Mouse (Mus musculus) spleen, adult 2 months (tissue): ENCODE results near the gene Nploc4. TPM values are rescaled to one million over a fixed set of nuclear protein-coding genes. Genes with fewer than 3 reads are reported as not detected.

Experiments used
- DNase-seq, 2 experiments: peaks; one replicate each; pipeline versions ENCODE4 v3.0.0 to v3.0.0-alpha.2; 2012 to 2021; ENCODE audit warnings: low spot score in 2 of 2, low read depth in 1 of 2
- H3K27ac ChIP-seq: fragments of 200-500 bp; 2 replicates; pipeline ENCODE4 v1.5.1; 2012; ENCODE audit warnings: low read length, inconsistent platforms; ENCODE audit not compliant: insufficient read depth
- H3K27me3 ChIP-seq: fragments of 200-500 bp; 2 replicates; pipeline ENCODE4 v1.6.1; 2012; ENCODE audit warnings: mild to moderate bottlenecking, moderate library complexity, low read length, inconsistent platforms; ENCODE audit not compliant: control insufficient read depth, insufficient read depth
- H3K36me3 ChIP-seq: fragments of 200-500 bp; 2 replicates; pipeline ENCODE4 v1.6.1; 2012; ENCODE audit warnings: mild to moderate bottlenecking, low read length, inconsistent platforms; ENCODE audit not compliant: control insufficient read depth, insufficient read depth
- H3K4me1 ChIP-seq: fragments of 200-500 bp; 2 replicates; pipeline ENCODE4 v1.6.1; 2011; ENCODE audit warnings: inconsistent platforms; ENCODE audit not compliant: control insufficient read depth, insufficient read depth, insufficient read length
- H3K4me3 ChIP-seq: fragments of 200-500 bp; 2 replicates; pipeline ENCODE4 v1.5.1; 2011; ENCODE audit warnings: mild to moderate bottlenecking, inconsistent platforms; ENCODE audit not compliant: insufficient read depth, insufficient read length; ENCODE audit errors: extremely low read depth
- CTCF ChIP-seq: fragments of 200-500 bp; IDR thresholded peaks from 2 replicates; pipeline ENCODE4 v1.5.1; 2011; ENCODE audit warnings: mild to moderate bottlenecking, inconsistent platforms; ENCODE audit not compliant: insufficient read depth, insufficient read length, insufficient replicate concordance; ENCODE audit errors: extremely low read depth
- POLR2A ChIP-seq: fragments of 200-500 bp; IDR thresholded peaks from 2 replicates; pipeline ENCODE4 v1.6.1; 2011; ENCODE audit warnings: low read depth, low read length, inconsistent platforms
- WGBS: fragments of 180-500 bp; shearing (Covaris S2); methylation state at CpG from one replicate; pipeline ENCODE4 v1.1.7; 2018; 5-methylcytosine and 5-hydroxymethylcytosine counted together
- polyA plus RNA-seq: library from polyadenylated mRNA; depleted of rRNA; stranded (reverse); fragments of >200 nt; gene quantifications from 2 replicates; pipeline ENCODE4 v1.2.3, GENCODE M21; 2012

The Nploc4 gene
- polyA plus RNA-seq, 1 experiment = 25.3 TPM

DNA sequence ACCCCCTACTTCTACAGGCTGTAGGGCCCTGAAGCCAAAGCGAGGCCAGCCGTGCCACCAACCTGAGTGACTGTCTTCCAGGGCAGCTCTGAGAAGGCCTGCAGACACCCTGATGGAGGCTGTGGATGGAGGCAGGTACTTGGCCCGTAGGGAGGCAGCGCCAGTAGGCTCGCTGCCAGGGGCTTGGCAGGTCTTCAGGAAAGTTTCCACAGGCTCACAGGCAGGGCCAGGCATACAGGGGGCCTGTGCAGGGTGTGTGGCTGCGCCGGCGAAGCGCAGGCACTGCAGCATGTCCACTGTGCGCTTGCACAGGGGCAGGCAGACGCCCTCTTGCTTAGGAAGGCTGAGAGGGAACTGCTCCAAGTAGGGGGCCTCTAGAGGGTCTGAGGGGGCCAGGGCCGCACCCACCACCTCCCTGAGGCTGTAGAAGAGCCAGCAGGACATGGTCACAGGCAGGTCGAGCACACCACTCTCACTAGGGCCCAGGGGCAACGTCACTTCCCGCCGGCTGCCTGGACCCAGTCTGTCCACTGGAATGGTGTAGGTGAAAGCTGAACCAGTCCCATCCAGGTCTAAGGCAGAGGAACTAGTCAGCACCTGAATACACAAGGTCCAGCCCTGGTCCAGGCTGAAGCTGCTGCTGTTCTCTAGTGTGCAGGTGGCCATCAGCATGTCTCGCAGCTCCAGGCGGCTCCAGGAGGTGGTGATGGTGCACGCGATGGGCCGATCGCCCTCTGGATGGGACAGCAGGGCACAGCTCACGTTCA lies 63.5 kb downstream of the Nploc4 start:
- WGBS = 92% methylated on average over 23 of the region's 23 CpGs
- no peak for DNase-seq
- peaks cover 11% of the 10 kb centered on the region for H3K4me1 ChIP-seq
- no peaks in the 10 kb centered on the region for H3K27me3 ChIP-seq
- no peak overlapping the region for H3K27ac ChIP-seq
- TF ChIP-seq CTCF (no peak), POLR2A (no peak)
- no peak overlapping the region for H3K4me3 ChIP-seq
- peaks cover 7% of the 10 kb centered on the region for H3K36me3 ChIP-seq

DNA sequence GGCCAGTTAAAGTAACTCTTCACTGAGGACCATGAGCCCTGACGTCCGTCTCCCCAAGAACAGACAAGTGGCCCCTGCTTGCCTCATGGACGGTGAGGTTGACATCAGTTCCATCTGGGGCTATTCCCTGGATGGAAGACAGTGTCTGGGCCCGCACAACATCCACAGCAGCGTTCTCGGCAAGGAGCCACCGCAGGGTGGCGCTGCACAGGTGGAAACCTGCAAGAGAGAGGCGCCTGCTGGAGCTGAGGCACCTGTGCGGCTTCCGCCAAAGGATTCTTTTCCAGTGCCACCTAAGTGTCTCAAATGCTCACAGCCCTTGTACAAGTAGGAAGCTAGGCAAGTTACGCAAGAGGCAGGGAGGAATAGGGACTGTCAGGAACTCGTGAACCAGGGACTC lies 64.5 kb downstream of the Nploc4 start:
- H3K4me1 ChIP-seq = peaks cover 9% of the 10 kb centered on the region
- whole genome bisulfite sequencing = 93% methylated on average over 13 of the region's 13 CpGs
- DNase-seq = no peak
- H3K27me3 ChIP-seq = no peaks in the 10 kb centered on the region
- no peak for TF ChIP-seq CTCF
- no peak for TF ChIP-seq POLR2A
- H3K4me3 ChIP-seq = no peak overlapping the region
- H3K27ac ChIP-seq = no peak overlapping the region
- H3K36me3 ChIP-seq = peaks cover 7% of the 10 kb centered on the region

DNA sequence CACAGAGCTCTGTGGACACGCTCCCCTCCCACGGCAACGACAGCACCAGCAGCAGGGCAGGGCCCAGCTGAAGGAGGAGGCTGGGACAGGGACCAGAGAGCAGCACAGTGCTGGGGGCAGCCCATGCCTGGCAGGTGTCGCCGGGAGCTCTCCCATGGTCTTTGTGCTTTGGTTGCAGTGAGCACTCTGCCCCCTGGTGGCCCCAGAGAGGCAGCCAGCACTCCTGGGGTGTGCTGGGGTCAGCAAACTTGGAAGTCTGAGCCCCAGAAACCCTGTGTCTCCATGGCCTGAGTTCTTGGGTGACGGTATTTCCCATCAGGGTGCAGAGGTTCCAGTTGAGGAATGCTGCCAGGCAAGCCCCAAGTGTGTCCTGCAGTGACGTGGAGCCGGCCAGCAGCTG lies 67.9 kb downstream of the Nploc4 start:
- WGBS = 60% methylated on average over 8 of the region's 8 CpGs
- Histone ChIP-seq H3K4me3 (no peak overlapping the region), H3K27ac (no peak overlapping the region), H3K27me3 (no peaks in the 10 kb centered on the region), H3K4me1 (peaks cover 2% of the 10 kb centered on the region; the same call in 1 of the 2 replicates), H3K36me3 (peaks cover 5% of the 10 kb centered on the region)
- peak in 1 of 2 experiments; percentile 63 for DNase-seq
- no peak for TF ChIP-seq POLR2A
- TF ChIP-seq CTCF = peak; percentile 76; the same call in 1 of the 2 replicates

DNA sequence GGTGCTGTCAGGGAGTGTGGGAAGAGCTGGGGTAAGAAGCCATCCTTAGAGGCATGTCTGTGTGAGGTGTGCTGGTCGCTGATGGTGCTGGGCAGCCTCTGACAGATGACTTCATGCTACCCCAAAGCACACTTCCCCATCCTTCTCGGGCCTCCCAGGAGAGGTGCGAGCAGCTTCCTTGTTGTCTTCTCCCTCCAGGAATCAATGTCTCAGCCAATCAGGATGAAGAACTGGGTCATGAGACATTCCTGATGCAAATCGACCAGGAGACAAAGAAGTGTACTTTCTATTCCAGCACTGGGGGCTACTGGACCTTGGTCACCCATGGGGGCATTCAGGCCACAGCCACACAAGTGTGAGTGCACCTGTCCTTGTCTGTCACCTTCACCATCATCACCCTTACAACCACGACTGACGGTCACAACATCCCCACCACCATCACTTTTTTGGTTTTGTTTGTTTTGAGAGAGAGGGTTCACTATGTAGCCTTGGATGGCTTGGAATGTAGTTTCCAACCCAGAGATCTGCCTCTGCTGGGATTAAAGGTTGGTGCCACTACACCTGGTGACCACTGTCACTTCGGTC lies 71.0 kb downstream of the Nploc4 start:
- TF ChIP-seq CTCF (no peak), POLR2A (no peak)
- H3K27ac ChIP-seq = no peak overlapping the region
- no peaks in the 10 kb centered on the region for H3K36me3 ChIP-seq
- DNase-seq = no peak
- peaks cover 2% of the 10 kb centered on the region; the same call in 1 of the 2 replicates for H3K4me1 ChIP-seq
- WGBS = 44% methylated on average over 7 of the region's 7 CpGs
- H3K27me3 ChIP-seq = no peaks in the 10 kb centered on the region
- no peak overlapping the region for H3K4me3 ChIP-seq

DNA sequence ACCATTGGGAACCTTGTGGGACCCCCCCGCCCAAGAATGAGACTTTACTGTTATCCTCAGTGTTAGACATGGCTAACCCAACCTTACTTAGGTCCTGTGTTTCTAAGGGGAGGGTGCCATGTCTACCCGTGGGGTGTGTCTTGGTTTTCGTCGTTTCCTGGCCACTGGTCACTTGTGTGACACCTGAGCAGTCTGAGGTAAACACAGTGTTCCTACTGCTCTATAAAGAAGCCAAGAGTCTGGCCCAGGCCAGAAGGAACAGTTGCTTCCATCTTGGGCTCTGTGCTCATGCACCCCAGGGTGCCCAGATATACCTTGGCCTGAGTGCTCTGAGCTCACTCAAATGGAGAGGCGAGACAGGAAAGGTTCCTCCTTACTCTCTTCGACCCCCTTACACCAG lies 74.6 kb downstream of the Nploc4 start:
- no peaks in the 10 kb centered on the region for H3K27me3 ChIP-seq
- H3K36me3 ChIP-seq = no peaks in the 10 kb centered on the region
- H3K27ac ChIP-seq = no peak overlapping the region
- H3K4me3 ChIP-seq = no peak overlapping the region
- TF ChIP-seq POLR2A (no peak), CTCF (no peak)
- no peak for DNase-seq
- 88% methylated on average over 6 of the region's 6 CpGs for WGBS
- no peaks in the 10 kb centered on the region for H3K4me1 ChIP-seq

DNA sequence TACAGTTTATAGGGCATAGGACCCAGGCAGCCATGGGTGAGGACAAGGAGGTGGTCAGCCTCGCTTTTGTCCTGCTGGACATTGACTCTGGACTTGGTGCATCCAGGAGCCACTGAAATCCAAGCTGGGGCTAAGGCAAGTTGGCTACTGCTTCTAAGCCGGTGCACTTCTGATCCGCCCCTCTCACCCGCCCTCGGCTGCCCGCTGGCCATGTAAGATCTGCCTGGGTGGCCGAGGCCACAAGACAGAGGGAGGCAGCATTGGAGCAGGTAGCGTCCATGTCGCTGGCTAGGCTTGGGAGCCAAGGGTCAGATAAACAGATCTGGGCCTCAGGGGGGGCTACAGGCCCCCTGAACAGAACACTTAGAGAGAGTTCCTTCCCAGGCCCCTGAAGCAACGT lies 76.2 kb downstream of the Nploc4 start, which contains the start of gene Fscn2:
TSS of gene Fscn2 (plus strand) at position 240 of the 400 bp plus-strand sequence.
- WGBS = 93% methylated on average over 10 of the region's 10 CpGs
- no peaks in the 10 kb centered on the region for H3K27me3 ChIP-seq
- no peak for DNase-seq
- no peaks in the 10 kb centered on the region for H3K36me3 ChIP-seq
- H3K4me3 ChIP-seq = no peak within 1 kb of the TSS
- no peak within 1 kb of the TSS for H3K27ac ChIP-seq
- TF ChIP-seq POLR2A = no peak
- no peak for TF ChIP-seq CTCF
- no peaks in the 10 kb centered on the region for H3K4me1 ChIP-seq

DNA sequence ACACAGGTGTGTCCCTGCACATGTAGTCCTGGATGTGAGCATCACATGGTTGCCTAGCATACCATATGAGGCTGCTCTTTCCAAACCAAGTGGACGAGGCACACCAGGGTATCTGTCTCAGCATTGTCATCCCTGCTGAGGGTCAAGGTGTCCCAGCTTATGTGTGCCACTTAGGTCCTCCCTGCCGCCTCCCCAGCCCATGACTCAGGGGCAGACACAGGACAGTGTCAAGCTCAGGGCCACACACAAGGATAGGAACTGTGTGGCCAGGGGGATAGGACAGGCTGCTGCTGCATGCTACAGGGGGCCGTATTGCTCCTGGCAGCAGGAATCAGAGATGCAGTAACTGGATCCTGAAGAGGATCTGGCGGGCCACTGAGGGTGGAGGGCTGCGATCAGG lies 76.8 kb downstream of the Nploc4 start:
- no peak for TF ChIP-seq POLR2A
- Histone ChIP-seq H3K27me3 (no peaks in the 10 kb centered on the region), H3K4me1 (no peaks in the 10 kb centered on the region), H3K4me3 (no peak overlapping the region), H3K27ac (no peak overlapping the region), H3K36me3 (no peaks in the 10 kb centered on the region)
- whole genome bisulfite sequencing = 89% methylated on average over 5 of the region's 5 CpGs
- DNase-seq = no peak
